Comparison of ENCODE assay signal across 9 mouse cellular contexts in genomic region chr17:27946371-27946770, GRCm38 (mm10). TPM values are rescaled to one million over a fixed set of nuclear protein-coding genes. Genes with fewer than 3 reads are reported as not detected.
A peak's percentile ranks its signal among the peaks of the same experiment; 100 is the strongest.
DNase-seq lines count a peak whose midpoint lies in the region; ATAC-seq and TF ChIP-seq lines count a peak whose summit lies in the region.
"Had no signal": no experiment of that assay in that cellular context is flagged by ENCODE, and none has a peak within 500 bp of the region (broad histone marks: within the 10 kb centered on the region; RNA-seq: fewer than 3 reads in every experiment).

No protein-coding gene starts in this region.

- no peak for ATAC-seq in forebrain, embryonic 13.5 days
- no peak for ATAC-seq in forebrain, embryonic 11.5 days (replicated peaks; ENCODE audit: low FRiP score)
- ATAC-seq in kidney, embryonic 14.5 days (ENCODE audit: low FRiP score, low TSS enrichment): no peak
- no peak for ATAC-seq in forebrain, postnatal 0 days
- ATAC-seq in midbrain, embryonic 14.5 days (ENCODE audit: low FRiP score, low TSS enrichment): no peak
- no peak for ATAC-seq in inflammation-experienced regulatory T-cells, adult 6 months

- H3K4me2 ChIP-seq in forebrain, embryonic 13.5 days: no peak overlapping the region
- no peak overlapping the region for H3K4me2 ChIP-seq in forebrain, embryonic 11.5 days (ENCODE audit: low read depth, low read length, severe bottlenecking)
- H3K4me2 ChIP-seq in kidney, embryonic 14.5 days (replicated peaks; ENCODE audit: low read depth, low read length): no peak overlapping the region
- H3K4me2 ChIP-seq in forebrain, postnatal 0 days (ENCODE audit: low read depth): no peak overlapping the region
- H3K4me2 ChIP-seq in midbrain, embryonic 14.5 days (ENCODE audit: low read length): no peak overlapping the region
- H3K4me2 ChIP-seq: liver, embryonic 15.5 days had no signal

- no peak overlapping the region for H3K9ac ChIP-seq in forebrain, embryonic 13.5 days
- H3K9ac ChIP-seq in forebrain, embryonic 11.5 days (ENCODE audit: low read length): no peak overlapping the region
- no peak overlapping the region for H3K9ac ChIP-seq in kidney, embryonic 14.5 days (ENCODE audit: low read depth, low read length)
- H3K9ac ChIP-seq in forebrain, postnatal 0 days: no peak overlapping the region
- no peak overlapping the region for H3K9ac ChIP-seq in midbrain, embryonic 14.5 days (replicated peaks; ENCODE audit: low read length)
- H3K9ac ChIP-seq: liver, embryonic 15.5 days had no signal

- no peak for TF ChIP-seq CTCF in forebrain, postnatal 0 days (IDR thresholded peaks at IDR 0.05; ENCODE audit: low read depth)

- H3K36me3 ChIP-seq in forebrain, embryonic 13.5 days (ENCODE audit: poor library complexity, severe bottlenecking): no peaks in the 10 kb centered on the region
- no peaks in the 10 kb centered on the region for H3K36me3 ChIP-seq in forebrain, embryonic 11.5 days (ENCODE audit: control insufficient read depth, insufficient read depth, low read length)
- H3K36me3 ChIP-seq in kidney, embryonic 14.5 days (ENCODE audit: control insufficient read depth, insufficient read depth, low read length): no peaks in the 10 kb centered on the region
- no peaks in the 10 kb centered on the region for H3K36me3 ChIP-seq in forebrain, postnatal 0 days (ENCODE audit: insufficient read depth)
- H3K36me3 ChIP-seq in midbrain, embryonic 14.5 days (ENCODE audit: control insufficient read depth, insufficient read depth, low read length): no peaks in the 10 kb centered on the region
- H3K36me3 ChIP-seq: liver, embryonic 15.5 days had no signal

- H3K27ac ChIP-seq in forebrain, embryonic 13.5 days: peak overlapping the region; percentile 76; the same call in 1 of the 2 replicates
- H3K27ac ChIP-seq in forebrain, embryonic 11.5 days (ENCODE audit: low read depth, low read length): no peak overlapping the region
- H3K27ac ChIP-seq in kidney, embryonic 14.5 days (ENCODE audit: low read depth, low read length): peak overlapping the region; percentile 11; the same call in 1 of the 2 replicates
- peak overlapping the region; percentile 24; the same call in 1 of the 2 replicates for H3K27ac ChIP-seq in forebrain, postnatal 0 days (ENCODE audit: low read depth, low read length)
- H3K27ac ChIP-seq in midbrain, embryonic 14.5 days (replicated peaks; ENCODE audit: low read depth, low read length): peak overlapping the region; percentile 57; the same call in 1 of the 2 replicates
- H3K27ac ChIP-seq: liver, embryonic 15.5 days had no signal

- DNase-seq in forebrain, embryonic 11.5 days (ENCODE audit: low spot score): no peak
- DNase-seq in kidney, postnatal 25 days: no peak
- no peak for DNase-seq in forebrain, postnatal 0 days
- DNase-seq in midbrain, embryonic 14.5 days: no peak
- DNase-seq in layer of hippocampus, postnatal 36 days: no peak

- H3K4me1 ChIP-seq in forebrain, embryonic 13.5 days: peaks cover 19% of the 10 kb centered on the region
- H3K4me1 ChIP-seq in forebrain, embryonic 11.5 days (replicated peaks; ENCODE audit: control insufficient read depth, insufficient read depth, low read length): 0 out of 2 replicates have a peak, but pooled peaks cover 3% of the 10 kb centered on the region
- peaks cover 19% of the 10 kb centered on the region for H3K4me1 ChIP-seq in kidney, embryonic 14.5 days (ENCODE audit: control insufficient read depth, insufficient read depth, low read length)
- 0 out of 2 replicates have a peak, but pooled peaks cover 5% of the 10 kb centered on the region for H3K4me1 ChIP-seq in forebrain, postnatal 0 days (ENCODE audit: insufficient read depth)
- H3K4me1 ChIP-seq in midbrain, embryonic 14.5 days (ENCODE audit: control insufficient read depth, insufficient read depth, low read length): peaks cover 12% of the 10 kb centered on the region; the same call in 1 of the 2 replicates
- H3K4me1 ChIP-seq: liver, embryonic 15.5 days had no signal

- no peaks in the 10 kb centered on the region for H3K27me3 ChIP-seq in forebrain, embryonic 13.5 days
- H3K27me3 ChIP-seq in forebrain, embryonic 11.5 days (ENCODE audit: control insufficient read depth, insufficient read depth, low read length): no peaks in the 10 kb centered on the region
- H3K27me3 ChIP-seq in kidney, embryonic 14.5 days (ENCODE audit: control insufficient read depth, insufficient read depth, low read length): no peaks in the 10 kb centered on the region
- no peaks in the 10 kb centered on the region for H3K27me3 ChIP-seq in forebrain, postnatal 0 days (ENCODE audit: insufficient read depth, low read length)
- no peaks in the 10 kb centered on the region for H3K27me3 ChIP-seq in midbrain, embryonic 14.5 days (ENCODE audit: control insufficient read depth, insufficient read depth, low read length)
- H3K27me3 ChIP-seq: liver, embryonic 15.5 days had no signal

- H3K4me3 ChIP-seq in forebrain, embryonic 13.5 days: no peak overlapping the region
- no peak overlapping the region for H3K4me3 ChIP-seq in forebrain, embryonic 11.5 days (ENCODE audit: low read depth, low read length)
- H3K4me3 ChIP-seq in kidney, embryonic 14.5 days (ENCODE audit: low read length): no peak overlapping the region
- H3K4me3 ChIP-seq in forebrain, postnatal 0 days (ENCODE audit: low read depth, low read length): no peak overlapping the region
- no peak overlapping the region for H3K4me3 ChIP-seq in midbrain, embryonic 14.5 days (replicated peaks; ENCODE audit: low read depth, low read length)
- H3K4me3 ChIP-seq: liver, embryonic 15.5 days had no signal

- 80% methylated on average over 8 of the region's 8 CpGs for WGBS in forebrain, embryonic 13.5 days
- whole genome bisulfite sequencing in forebrain, embryonic 11.5 days: 86% methylated on average over 8 of the region's 8 CpGs
- 79% methylated on average over 8 of the region's 8 CpGs for WGBS in kidney, embryonic 14.5 days
- 84% methylated on average over 8 of the region's 8 CpGs for WGBS in forebrain, postnatal 0 days
- WGBS in midbrain, embryonic 14.5 days: 88% methylated on average over 8 of the region's 8 CpGs

- no peaks in the 10 kb centered on the region for H3K9me3 ChIP-seq in forebrain, embryonic 13.5 days (replicated peaks)
- no peaks in the 10 kb centered on the region for H3K9me3 ChIP-seq in forebrain, embryonic 11.5 days (ENCODE audit: control insufficient read depth, low read length)
- no peaks in the 10 kb centered on the region for H3K9me3 ChIP-seq in kidney, embryonic 14.5 days (ENCODE audit: control insufficient read depth, low read length)
- no peaks in the 10 kb centered on the region for H3K9me3 ChIP-seq in forebrain, postnatal 0 days (ENCODE audit: low read length)
- H3K9me3 ChIP-seq in midbrain, embryonic 14.5 days (ENCODE audit: control insufficient read depth, low read length): no peaks in the 10 kb centered on the region
- H3K9me3 ChIP-seq: liver, embryonic 15.5 days had no signal

RNA-seq across cellular contexts. Expression of gene Taf11, which starts 36.7 kb away (rescaled TPM):
- polyA plus RNA-seq in forebrain, embryonic 13.5 days (2015; fragmentation: Nextera tagmentation; extraction: Ambion mirVana): 83.4 and 87.1 TPM in 2 replicates
- 92.1 and 98.5 TPM in 2 replicates for polyA plus RNA-seq in forebrain, embryonic 11.5 days (2014; fragmentation: Nextera tagmentation; extraction: Ambion mirVana)
- polyA plus RNA-seq in kidney, embryonic 14.5 days (2014; fragmentation: Nextera tagmentation; extraction: Ambion mirVana): 76.6 and 77.5 TPM in 2 replicates
- 22.9 and 23.9 TPM in 2 replicates for total RNA-seq in forebrain, postnatal 0 days (2014; rRNA removed)
- 53.1 and 60.6 TPM in 2 replicates for polyA plus RNA-seq in forebrain, postnatal 0 days (2015; fragmentation: Nextera tagmentation; extraction: Ambion mirVana)
- polyA plus RNA-seq in midbrain, embryonic 14.5 days (2014; fragmentation: Nextera tagmentation; extraction: Ambion mirVana): 59.9 and 64.9 TPM in 2 replicates
- 10 to 100 TPM; 34.6 to 37.4 TPM for total RNA-seq in layer of hippocampus, postnatal 36 days (2021)
- polyA plus RNA-seq in inflammation-experienced regulatory T-cells, adult 6 months (2017; shearing (Covaris generic)): 10 to 100 TPM; 39.7 to 54.3 (median 42.1) TPM

RNA-seq across cellular contexts. Expression of gene Anks1, which starts 37.3 kb away (rescaled TPM):
- polyA plus RNA-seq in forebrain, embryonic 13.5 days (2015; fragmentation: Nextera tagmentation; extraction: Ambion mirVana): 45.2 and 49.8 TPM in 2 replicates
- 40.9 and 42.6 TPM in 2 replicates for polyA plus RNA-seq in forebrain, embryonic 11.5 days (2014; fragmentation: Nextera tagmentation; extraction: Ambion mirVana)
- polyA plus RNA-seq in kidney, embryonic 14.5 days (2014; fragmentation: Nextera tagmentation; extraction: Ambion mirVana): 8.0 and 14.2 TPM in 2 replicates
- total RNA-seq in forebrain, postnatal 0 days (2014; rRNA removed): 45.0 and 67.4 TPM in 2 replicates
- 16.8 and 21.1 TPM in 2 replicates for polyA plus RNA-seq in forebrain, postnatal 0 days (2015; fragmentation: Nextera tagmentation; extraction: Ambion mirVana)
- polyA plus RNA-seq in midbrain, embryonic 14.5 days (2014; fragmentation: Nextera tagmentation; extraction: Ambion mirVana): 63.9 and 69.2 TPM in 2 replicates
- total RNA-seq in layer of hippocampus, postnatal 36 days (2021): 10 to 100 TPM; 39.9 to 40.4 TPM
- 1 to 10 TPM; 1.9 to 5.0 (median 3.8) TPM for polyA plus RNA-seq in inflammation-experienced regulatory T-cells, adult 6 months (2017; shearing (Covaris generic))
